Mouse (Mus musculus) kidney, postnatal 0 days (tissue): Measurements from ENCODE around the gene Lmo7. TPM values are rescaled to one million over a fixed set of nuclear protein-coding genes. Genes with fewer than 3 reads are reported as not detected.

Experiments
- ATAC-seq: fragments of 200-750 bp; cut with Nextera tagmentation; replicated peaks from 2 replicates; pipeline ENCODE4 v1.8.0; 2017; ENCODE audit warnings: low read depth, moderate number of reproducible peaks, moderate TSS enrichment, moderate library complexity; ENCODE audit not compliant: low FRiP score
- DNase-seq: peaks from one replicate; pipeline ENCODE4 v3.0.0-alpha.2; 2016; ENCODE audit warnings: low spot score
- H3K27ac ChIP-seq: fragments of 300-500 bp; sonication (generic); 2 replicates; pipeline ENCODE4 v1.5.1; 2014; ENCODE audit warnings: mild to moderate bottlenecking
- H3K27me3 ChIP-seq: fragments of 300-500 bp; sonication (generic); 2 replicates; pipeline ENCODE4 v1.6.1; 2014; ENCODE audit warnings: low read length, mixed read lengths; ENCODE audit not compliant: insufficient read depth
- H3K36me3 ChIP-seq: fragments of 300-500 bp; sonication (generic); 2 replicates; pipeline ENCODE4 v1.6.1; 2014; ENCODE audit warnings: low read length, mixed read lengths; ENCODE audit not compliant: insufficient read depth
- H3K4me1 ChIP-seq: fragments of 300-500 bp; sonication (generic); replicated peaks from 2 replicates; pipeline ENCODE4 v1.6.1; 2014; ENCODE audit warnings: antibody characterized with exemption, low read length, mixed read lengths; ENCODE audit not compliant: insufficient read depth
- H3K4me2 ChIP-seq: fragments of 300-500 bp; sonication (generic); 2 replicates; pipeline ENCODE4 v1.6.1; 2014; ENCODE audit warnings: mild to moderate bottlenecking, low read length, moderate library complexity, mixed read lengths
- H3K4me3 ChIP-seq: fragments of 300-500 bp; sonication (generic); replicated peaks from 2 replicates; pipeline ENCODE4 v1.5.1; 2014; ENCODE audit warnings: low read depth, low read length
- H3K9ac ChIP-seq: fragments of 300-500 bp; sonication (generic); 2 replicates; pipeline ENCODE4 v1.6.1; 2014; ENCODE audit warnings: low read depth, low read length
- H3K9me3 ChIP-seq: fragments of 300-500 bp; sonication (generic); replicated peaks from 2 replicates; pipeline ENCODE4 v1.6.1; 2016; ENCODE audit warnings: low read length, inconsistent platforms, mixed read lengths
- CTCF ChIP-seq: IDR thresholded peaks from 2 replicates; pipeline ENCODE4 v1.5.1; 2016; ENCODE audit warnings: antibody characterized with exemption, low read depth, mild to moderate bottlenecking, moderate library complexity
- WGBS: fragments of 180-500 bp; shearing (Covaris S2); extraction: QIAGEN DNeasy Blood & Tissue Kit; methylation state at CpG from one replicate; pipeline ENCODE4 v1.1.7; 2014; 5-methylcytosine and 5-hydroxymethylcytosine counted together
- polyA plus RNA-seq: library from polyadenylated mRNA; unstranded; fragments of >200 nt; fragmentation: Nextera tagmentation; extraction: Ambion mirVana; gene quantifications from 2 replicates; pipeline ENCODE4 v1.2.1, GENCODE M21; 2015

Gene Lmo7
- polyA plus RNA-seq, 1 experiment from 2014 or later = 14.2 TPM

- H3K36me3 ChIP-seq = no peaks in the 10 kb centered on the region
- H3K9me3 ChIP-seq = no peaks in the 10 kb centered on the region
- no peak overlapping the region for H3K4me3 ChIP-seq
- H3K27me3 ChIP-seq = no peaks in the 10 kb centered on the region
- DNase-seq = peak; percentile 57
- WGBS = 52% methylated on average over 6 of the region's 6 CpGs
- peak; percentile 65; the same call in 1 of the 2 replicates for ATAC-seq
- no peak overlapping the region for H3K27ac ChIP-seq
- no peak for TF ChIP-seq CTCF
- H3K4me1 ChIP-seq = no peaks in the 10 kb centered on the region
- H3K9ac ChIP-seq = no peak overlapping the region
- H3K4me2 ChIP-seq = no peak overlapping the region
These were observed 221.3 kb downstream of the Lmo7 start for GRCm38 (mm10) chr14:101951107-101951506.

- H3K4me2 ChIP-seq = no peak overlapping the region
- no peak overlapping the region for H3K27ac ChIP-seq
- no peaks in the 10 kb centered on the region for H3K4me1 ChIP-seq
- no peaks in the 10 kb centered on the region for H3K27me3 ChIP-seq
- ATAC-seq = no peak
- 92% methylated on average over 9 of the region's 9 CpGs for WGBS
- H3K36me3 ChIP-seq = no peaks in the 10 kb centered on the region
- no peak for TF ChIP-seq CTCF
- no peak overlapping the region for H3K9ac ChIP-seq
- DNase-seq = no peak
- no peaks in the 10 kb centered on the region for H3K9me3 ChIP-seq
- H3K4me3 ChIP-seq = no peak overlapping the region
These were observed 224.2 kb downstream of the Lmo7 start for GRCm38 (mm10) chr14:101953793-101954468.

GRCm38 (mm10) chr14:101964381-101964780 is 234.6 kb downstream of the Lmo7 start:
- H3K27ac ChIP-seq = no peak overlapping the region
- H3K4me1 ChIP-seq = no peaks in the 10 kb centered on the region
- no peak overlapping the region for H3K4me2 ChIP-seq
- no peaks in the 10 kb centered on the region for H3K36me3 ChIP-seq
- no peak overlapping the region for H3K4me3 ChIP-seq
- no peak overlapping the region for H3K9ac ChIP-seq
- DNase-seq (no peak), ATAC-seq (no peak)
- H3K27me3 ChIP-seq = no peaks in the 10 kb centered on the region
- TF ChIP-seq CTCF = no peak
- H3K9me3 ChIP-seq = no peaks in the 10 kb centered on the region
- WGBS = 65% methylated on average over 6 of the region's 6 CpGs

GRCm38 (mm10) chr14:101964956-101965355 is 235.2 kb downstream of the Lmo7 start:
- H3K4me1 ChIP-seq = no peaks in the 10 kb centered on the region
- no peak overlapping the region for H3K4me2 ChIP-seq
- no peak overlapping the region for H3K27ac ChIP-seq
- no peak overlapping the region for H3K9ac ChIP-seq
- H3K27me3 ChIP-seq = no peaks in the 10 kb centered on the region
- H3K36me3 ChIP-seq = no peaks in the 10 kb centered on the region
- H3K9me3 ChIP-seq = no peaks in the 10 kb centered on the region
- DNase-seq = no peak
- TF ChIP-seq CTCF = no peak
- WGBS = 77% methylated on average over 1 of the region's 1 CpGs
- ATAC-seq = no peak
- H3K4me3 ChIP-seq = no peak overlapping the region

GRCm38 (mm10) chr14:101972764-101973163 is 243.0 kb downstream of the Lmo7 start:
- H3K27me3 ChIP-seq = no peaks in the 10 kb centered on the region
- no peaks in the 10 kb centered on the region for H3K36me3 ChIP-seq
- no peaks in the 10 kb centered on the region for H3K9me3 ChIP-seq
- 43% methylated on average over 1 of the region's 1 CpGs for WGBS
- ATAC-seq (no peak; the same call in 1 of the 2 replicates), DNase-seq (peak; percentile 86)
- TF ChIP-seq CTCF = no peak
- no peak overlapping the region for H3K9ac ChIP-seq
- H3K27ac ChIP-seq = no peak overlapping the region
- H3K4me1 ChIP-seq = no peaks in the 10 kb centered on the region
- H3K4me2 ChIP-seq = no peak overlapping the region
- no peak overlapping the region for H3K4me3 ChIP-seq

- Histone ChIP-seq H3K4me3 (no peak overlapping the region), H3K36me3 (no peaks in the 10 kb centered on the region), H3K4me2 (peak overlapping the region; percentile 4; the same call in 1 of the 2 replicates), H3K9ac (no peak overlapping the region), H3K27ac (no peak overlapping the region), H3K27me3 (no peaks in the 10 kb centered on the region), H3K9me3 (no peaks in the 10 kb centered on the region), H3K4me1 (no peaks in the 10 kb centered on the region)
- 7% methylated on average over 6 of the region's 6 CpGs for WGBS
- no peak for TF ChIP-seq CTCF
- DNase-seq (no peak), ATAC-seq (peak; percentile 43; the same call in 1 of the 2 replicates)
These were observed 243.4 kb downstream of the Lmo7 start for GRCm38 (mm10) chr14:101973171-101973570.
